Mouse (Mus musculus): Measurements from ENCODE around the gene Rab5if. TPM values are rescaled to one million over a fixed set of nuclear protein-coding genes. Genes with fewer than 3 reads are reported as not detected.
"Not testable (repeated sequence)": the region's sequence is repeated elsewhere in the genome, so short reads cannot be mapped to it uniquely, and the experiment has no call there.

Gene Rab5if
- 250 and 266 TPM in 2 replicates for polyA plus RNA-seq (2016; fragmentation: Nextera tagmentation; extraction: Ambion mirVana)

GRCm38 (mm10) chr2:156862772-156863486 lies at the start of gene Rab5if:
Gene Rab5if (plus strand): TSS chr2:156863128.
- ATAC-seq: peak; percentile 94
- peaks cover 49% of the 10 kb centered on the region for H3K4me1 ChIP-seq

GRCm38 (mm10) chr2:156814344-156814801 lies 48.6 kb upstream of the Rab5if start:
- Histone ChIP-seq H3K27ac (peak overlapping the region; percentile 54; the same call in 1 of the 2 replicates), H3K9ac (no peak overlapping the region), H3K4me2 (no peak overlapping the region), H3K4me3 (no peak overlapping the region), H3K4me1 (no peaks in the 10 kb centered on the region), H3K9me3 (replicated peaks) (no peaks in the 10 kb centered on the region), H3K36me3 (no peaks in the 10 kb centered on the region), H3K27me3 (replicated peaks) (peaks cover 15% of the 10 kb centered on the region; the same call in 1 of the 2 replicates)
- WGBS (ENCODE audit: insufficient replicate concordance): 29% methylated on average over 8 of the region's 8 CpGs
- no peak for ATAC-seq

More at GRCm38 (mm10) chr2:156862772-156863486, at the start of gene Rab5if:
- H3K9ac ChIP-seq: peak within 1 kb of the TSS; percentile 99
- no peaks in the 10 kb centered on the region for H3K27me3 ChIP-seq (replicated peaks)
- peak within 1 kb of the TSS; percentile 75 for H3K4me2 ChIP-seq
- H3K9me3 ChIP-seq (replicated peaks): no peaks in the 10 kb centered on the region
- WGBS (ENCODE audit: insufficient replicate concordance): under 1% methylated on average over 95 of the region's 98 CpGs
- peak within 1 kb of the TSS; percentile 97 for H3K4me3 ChIP-seq
- peak within 1 kb of the TSS; percentile 96 for H3K27ac ChIP-seq
- peaks cover 53% of the 10 kb centered on the region for H3K36me3 ChIP-seq

GRCm38 (mm10) chr2:156814893-156815292 lies 48.0 kb upstream of the Rab5if start:
- Histone ChIP-seq H3K4me3 (no peak overlapping the region), H3K4me1 (no peaks in the 10 kb centered on the region), H3K36me3 (no peaks in the 10 kb centered on the region), H3K27me3 (replicated peaks) (peaks cover 18% of the 10 kb centered on the region; the same call in 1 of the 2 replicates), H3K9me3 (replicated peaks) (no peaks in the 10 kb centered on the region), H3K4me2 (no peak overlapping the region), H3K27ac (no peak overlapping the region), H3K9ac (no peak overlapping the region)
- no peak for ATAC-seq
- 28% methylated on average over 5 of the region's 5 CpGs for WGBS (ENCODE audit: insufficient replicate concordance)

GRCm38 (mm10) chr2:156815412-156815811 lies 47.5 kb upstream of the Rab5if start:
- no peak overlapping the region for H3K4me2 ChIP-seq
- WGBS (ENCODE audit: insufficient replicate concordance): 73% methylated on average over 3 of the region's 3 CpGs
- H3K9ac ChIP-seq: no peak overlapping the region
- H3K36me3 ChIP-seq: no peaks in the 10 kb centered on the region
- ATAC-seq: no peak
- peaks cover 21% of the 10 kb centered on the region; the same call in 1 of the 2 replicates for H3K27me3 ChIP-seq (replicated peaks)
- no peaks in the 10 kb centered on the region for H3K4me1 ChIP-seq
- H3K27ac ChIP-seq: no peak overlapping the region
- no peak overlapping the region for H3K4me3 ChIP-seq
- H3K9me3 ChIP-seq (replicated peaks): no peaks in the 10 kb centered on the region

GRCm38 (mm10) chr2:156816116-156816515 lies 46.8 kb upstream of the Rab5if start:
- peaks cover 21% of the 10 kb centered on the region; the same call in 1 of the 2 replicates for H3K27me3 ChIP-seq (replicated peaks)
- no peaks in the 10 kb centered on the region for H3K9me3 ChIP-seq (replicated peaks)
- H3K4me1 ChIP-seq: no peaks in the 10 kb centered on the region
- WGBS (ENCODE audit: insufficient replicate concordance): 45% methylated on average over 1 of the region's 1 CpGs
- H3K27ac ChIP-seq: no peak overlapping the region
- no peak overlapping the region for H3K4me2 ChIP-seq
- ATAC-seq: no peak
- no peak overlapping the region for H3K9ac ChIP-seq
- H3K4me3 ChIP-seq: no peak overlapping the region
- no peaks in the 10 kb centered on the region for H3K36me3 ChIP-seq

- 77% methylated on average over 6 of the region's 6 CpGs for WGBS (ENCODE audit: insufficient replicate concordance)
- not testable (repeated sequence) for H3K9ac ChIP-seq; H3K4me2 ChIP-seq; H3K36me3 ChIP-seq; H3K9me3 ChIP-seq (replicated peaks); H3K27me3 ChIP-seq (replicated peaks); H3K4me1 ChIP-seq; ATAC-seq; H3K4me3 ChIP-seq; H3K27ac ChIP-seq
Observed at GRCm38 (mm10) chr2:156825128-156825527, 37.8 kb upstream of the Rab5if start.

GRCm38 (mm10) chr2:156834336-156834735 lies 28.6 kb upstream of the Rab5if start:
- Histone ChIP-seq H3K27me3 (replicated peaks) (no peaks in the 10 kb centered on the region), H3K9ac (no peak overlapping the region), H3K4me3 (no peak overlapping the region), H3K9me3 (replicated peaks) (peaks cover 53% of the 10 kb centered on the region), H3K27ac (no peak overlapping the region), H3K4me1 (peaks cover 13% of the 10 kb centered on the region), H3K36me3 (peaks cover 84% of the 10 kb centered on the region), H3K4me2 (no peak overlapping the region)
- ATAC-seq: no peak
- WGBS (ENCODE audit: insufficient replicate concordance): 83% methylated on average over 11 of the region's 11 CpGs

GRCm38 (mm10) chr2:156838839-156839238 lies 24.1 kb upstream of the Rab5if start:
- peak overlapping the region; percentile 83 for H3K4me3 ChIP-seq
- H3K36me3 ChIP-seq: peaks cover 39% of the 10 kb centered on the region
- no peak for ATAC-seq
- peak overlapping the region; percentile 81; the same call in 1 of the 2 replicates for H3K9ac ChIP-seq
- H3K4me2 ChIP-seq: peak overlapping the region; percentile 99
- no peaks in the 10 kb centered on the region for H3K27me3 ChIP-seq (replicated peaks)
- H3K9me3 ChIP-seq (replicated peaks): peaks cover 11% of the 10 kb centered on the region
- peaks cover 56% of the 10 kb centered on the region for H3K4me1 ChIP-seq
- H3K27ac ChIP-seq: peak overlapping the region; percentile 76
- WGBS (ENCODE audit: insufficient replicate concordance): 64% methylated on average over 6 of the region's 6 CpGs

GRCm38 (mm10) chr2:156839319-156840191 lies 23.4 kb upstream of the Rab5if start, which contains the start of gene Tgif2:
Gene Tgif2 (plus strand): TSS chr2:156840007.
- peak; percentile 77 for ATAC-seq
- Histone ChIP-seq H3K4me1 (peaks cover 63% of the 10 kb centered on the region), H3K4me2 (peak within 1 kb of the TSS; percentile 99), H3K27me3 (replicated peaks) (no peaks in the 10 kb centered on the region), H3K9ac (peak within 1 kb of the TSS; percentile 81), H3K27ac (peak within 1 kb of the TSS; percentile 76), H3K9me3 (replicated peaks) (0 out of 2 replicates have a peak, but pooled peaks cover 4% of the 10 kb centered on the region), H3K4me3 (peak within 1 kb of the TSS; percentile 83), H3K36me3 (peaks cover 38% of the 10 kb centered on the region)
- WGBS (ENCODE audit: insufficient replicate concordance): 2% methylated on average over 61 of the region's 61 CpGs

GRCm38 (mm10) chr2:156840301-156841027 lies 22.5 kb upstream of the Rab5if start:
- peaks cover 72% of the 10 kb centered on the region for H3K4me1 ChIP-seq
- no peaks in the 10 kb centered on the region for H3K27me3 ChIP-seq (replicated peaks)
- peak overlapping the region; percentile 81 for H3K9ac ChIP-seq
- peak overlapping the region; percentile 99 for H3K4me2 ChIP-seq
- no peaks in the 10 kb centered on the region for H3K9me3 ChIP-seq (replicated peaks)
- under 1% methylated on average over 70 of the region's 79 CpGs for WGBS (ENCODE audit: insufficient replicate concordance)
- peak; percentile 27 for ATAC-seq
- peak overlapping the region; percentile 76 for H3K27ac ChIP-seq
- H3K4me3 ChIP-seq: peak overlapping the region; percentile 83
- peaks cover 38% of the 10 kb centered on the region for H3K36me3 ChIP-seq

Data from liver, embryonic 12.5 days (tissue).